Mouse (Mus musculus) olfactory bulb, adult 2 months (tissue): Measurements from ENCODE around the gene Ccdc33.

Experiments
- CTCF ChIP-seq: fragments of 200-500 bp; IDR thresholded peaks from 2 replicates; pipeline ENCODE4 v1.5.1; 2012; ENCODE audit warnings: low read depth, mild to moderate bottlenecking, low read length, moderate library complexity; ENCODE audit not compliant: insufficient read depth
- POLR2A ChIP-seq: fragments of 200-500 bp; IDR thresholded peaks from 2 replicates; pipeline ENCODE4 v1.6.1; 2012; ENCODE audit warnings: mild to moderate bottlenecking, low read depth, low read length, moderate library complexity; ENCODE audit not compliant: insufficient read depth

- TF ChIP-seq POLR2A = no peak
- TF ChIP-seq CTCF = no peak
Measured at GRCm38 (mm10) chr9:58086203-58086602, 32.4 kb downstream of the Ccdc33 start.
